Mouse (Mus musculus) embryonic facial prominence, embryonic 15.5 days (tissue): ENCODE results near the gene Kctd11. TPM values are rescaled to one million over a fixed set of nuclear protein-coding genes. Genes with fewer than 3 reads are reported as not detected.
A peak's percentile ranks its signal among the peaks of the same experiment; 100 is the strongest.

Experiments
- ATAC-seq: fragments of 200-750 bp; cut with Nextera tagmentation; 2 replicates; pipeline ENCODE4 v1.8.0; 2017; ENCODE audit warnings: low read depth, moderate TSS enrichment; ENCODE audit not compliant: insufficient number of reproducible peaks, low FRiP score, low TSS enrichment
- H3K27ac ChIP-seq: fragments of 300-500 bp; sonication (generic); replicated peaks from 2 replicates; pipeline ENCODE4 v1.5.1; 2015; ENCODE audit warnings: mild to moderate bottlenecking, inconsistent platforms
- H3K27me3 ChIP-seq: fragments of 300-500 bp; sonication (generic); 2 replicates; pipeline ENCODE4 v1.6.1; 2015; ENCODE audit warnings: inconsistent platforms
- H3K36me3 ChIP-seq: fragments of 300-500 bp; sonication (generic); 2 replicates; pipeline ENCODE4 v1.6.1; 2015; ENCODE audit warnings: mild to moderate bottlenecking, inconsistent platforms
- H3K4me1 ChIP-seq: fragments of 300-500 bp; sonication (generic); 2 replicates; pipeline ENCODE4 v1.6.1; 2015; ENCODE audit warnings: inconsistent platforms
- H3K4me2 ChIP-seq: fragments of 300-500 bp; sonication (generic); replicated peaks from 2 replicates; pipeline ENCODE4 v1.6.1; 2015; ENCODE audit warnings: mild to moderate bottlenecking, inconsistent platforms
- H3K4me3 ChIP-seq: fragments of 300-500 bp; sonication (generic); replicated peaks from 2 replicates; pipeline ENCODE4 v1.5.1; 2015; ENCODE audit warnings: mild to moderate bottlenecking, inconsistent platforms
- H3K9ac ChIP-seq: fragments of 300-500 bp; sonication (generic); 2 replicates; pipeline ENCODE4 v1.6.1; 2015; ENCODE audit warnings: inconsistent platforms
- H3K9me3 ChIP-seq: fragments of 300-500 bp; sonication (generic); replicated peaks from 2 replicates; pipeline ENCODE4 v1.6.1; 2016; ENCODE audit warnings: inconsistent platforms
- WGBS: fragments of 180-500 bp; shearing (Covaris S2); methylation state at CpG from one replicate; pipeline ENCODE4 v1.1.7; 2015; 5-methylcytosine and 5-hydroxymethylcytosine counted together
- polyA plus RNA-seq: library from polyadenylated mRNA; unstranded; fragments of >200 nt; fragmentation: Nextera tagmentation; extraction: Ambion mirVana; gene quantifications from 2 replicates; pipeline ENCODE4 v1.2.1, GENCODE M21; 2015

The Kctd11 gene
- polyA plus RNA-seq, 1 experiment from 2014 or later, result 18.1 TPM

DNA sequence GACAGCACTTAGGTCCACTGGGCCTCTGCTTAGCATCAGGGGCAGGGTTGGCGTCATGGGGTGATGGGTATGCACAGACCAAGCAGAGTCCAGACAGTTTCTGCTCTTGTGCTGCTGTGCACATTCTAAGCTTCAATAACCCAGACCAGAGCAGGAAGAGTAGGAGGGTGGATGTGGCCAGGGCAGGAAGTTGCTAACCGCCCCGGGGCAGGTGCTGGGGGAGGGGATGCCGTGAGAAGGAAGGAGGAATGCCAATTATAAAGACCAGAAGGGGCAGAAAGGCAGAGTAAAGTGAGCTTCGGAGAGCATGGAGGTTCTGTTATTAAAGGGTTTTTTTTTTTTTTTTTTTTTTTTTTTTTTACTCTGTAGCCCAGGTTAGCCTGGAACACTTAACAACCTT is 13.5 kb upstream of the Kctd11 start:
- Histone ChIP-seq H3K9ac (no peak overlapping the region), H3K27me3 (no peaks in the 10 kb centered on the region), H3K4me2 (no peak overlapping the region), H3K9me3 (no peaks in the 10 kb centered on the region), H3K4me1 (peaks cover 9% of the 10 kb centered on the region), H3K4me3 (no peak overlapping the region), H3K36me3 (no peaks in the 10 kb centered on the region), H3K27ac (no peak overlapping the region)
- no peak for ATAC-seq
- 67% methylated on average over 5 of the region's 5 CpGs for WGBS

DNA sequence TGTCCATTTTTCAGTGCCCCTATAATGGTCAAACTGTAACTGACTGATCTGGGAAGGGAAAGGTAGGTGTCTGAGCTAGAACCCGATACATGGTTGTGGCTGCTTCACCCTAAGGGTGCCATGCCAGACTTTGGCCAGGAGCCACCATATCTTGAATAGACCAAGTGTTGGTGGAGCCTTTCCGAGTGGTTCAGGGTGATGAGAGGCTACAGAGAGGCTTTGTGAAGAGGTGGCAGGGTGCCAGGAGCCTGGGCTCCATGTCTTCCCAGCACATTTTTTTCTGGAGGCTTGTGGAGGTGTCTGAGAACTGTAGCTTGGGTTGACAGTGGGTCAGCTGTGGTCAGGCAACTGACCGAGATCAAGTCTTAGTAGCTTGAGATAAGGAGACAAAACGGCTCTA is 10.3 kb upstream of the Kctd11 start:
- Histone ChIP-seq H3K9ac (no peak overlapping the region), H3K4me3 (no peak overlapping the region), H3K36me3 (no peaks in the 10 kb centered on the region), H3K27ac (no peak overlapping the region; the same call in 1 of the 2 replicates), H3K27me3 (no peaks in the 10 kb centered on the region), H3K9me3 (no peaks in the 10 kb centered on the region), H3K4me1 (no peaks in the 10 kb centered on the region), H3K4me2 (no peak overlapping the region)
- ATAC-seq, result no peak
- 70% methylated on average over 4 of the region's 4 CpGs for WGBS

DNA sequence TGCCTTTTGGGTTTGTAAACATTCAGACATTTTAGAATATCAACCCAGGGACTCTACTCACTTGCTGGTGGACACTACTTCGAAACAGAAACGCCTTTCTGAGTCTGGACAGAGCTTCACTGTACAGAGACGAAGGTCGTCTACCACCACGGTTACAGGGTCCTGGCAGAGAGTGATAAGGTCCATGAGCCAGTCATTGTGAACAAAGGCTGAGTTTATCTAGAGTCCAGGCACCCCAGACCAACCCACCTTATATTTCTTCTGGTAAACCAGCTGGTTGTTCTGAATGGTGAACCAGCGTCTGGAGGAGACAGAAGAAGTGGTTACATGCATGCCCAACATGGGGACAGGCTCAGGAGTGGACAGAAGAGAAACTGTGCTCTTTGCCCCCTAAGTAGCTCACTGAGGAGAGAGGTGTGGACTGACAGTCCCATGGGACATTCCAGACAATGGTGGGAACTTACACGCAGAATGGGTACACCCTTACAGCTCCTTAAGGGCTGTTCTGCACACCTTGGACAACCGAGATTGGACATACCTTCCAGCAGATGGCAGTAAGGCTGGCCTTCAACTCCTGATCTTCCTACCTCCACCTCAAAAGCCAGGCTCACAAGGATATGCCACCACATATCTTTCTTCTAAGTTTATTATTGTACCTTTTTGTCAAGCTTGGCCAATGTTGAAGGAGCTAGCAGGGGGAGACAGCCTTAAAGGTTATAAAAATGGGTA is 5.9 kb upstream of the Kctd11 start:
- no peaks in the 10 kb centered on the region for H3K36me3 ChIP-seq
- no peak for ATAC-seq

DNA sequence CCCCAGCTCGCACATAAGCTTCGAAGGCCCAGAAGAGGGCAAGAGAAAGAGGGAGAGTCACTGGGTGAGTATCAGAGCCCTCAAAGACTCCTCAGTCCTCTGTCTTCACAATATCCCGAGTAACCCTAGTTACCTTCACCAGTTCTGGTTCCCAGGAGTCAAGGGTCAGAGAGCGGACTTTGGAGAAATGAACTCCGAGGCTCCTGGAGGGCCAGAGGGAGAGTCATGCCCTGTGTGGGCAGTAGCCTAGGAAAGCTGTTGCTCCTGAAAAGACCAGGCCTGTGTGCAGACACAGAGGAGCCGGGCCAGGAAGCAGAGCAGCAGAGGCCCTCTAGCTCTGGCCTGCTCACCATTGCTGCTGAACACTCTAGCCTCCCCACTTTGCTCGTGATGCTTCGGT is 3.5 kb upstream of the Kctd11 start:
- H3K9me3 ChIP-seq, result no peaks in the 10 kb centered on the region
- 75% methylated on average over 8 of the region's 8 CpGs for WGBS
- no peaks in the 10 kb centered on the region for H3K36me3 ChIP-seq
- ATAC-seq, result no peak
- no peak overlapping the region for H3K9ac ChIP-seq
- peaks cover 24% of the 10 kb centered on the region for H3K4me1 ChIP-seq
- no peak overlapping the region for H3K4me3 ChIP-seq
- no peak overlapping the region for H3K4me2 ChIP-seq
- H3K27me3 ChIP-seq, result no peaks in the 10 kb centered on the region
- no peak overlapping the region for H3K27ac ChIP-seq

More for the DNA sequence above, 5.9 kb upstream of the Kctd11 start:
- 65% methylated on average over 8 of the region's 8 CpGs for whole genome bisulfite sequencing
- H3K9me3 ChIP-seq, result no peaks in the 10 kb centered on the region
- H3K9ac ChIP-seq, result no peak overlapping the region
- no peak overlapping the region for H3K4me3 ChIP-seq
- no peak overlapping the region for H3K27ac ChIP-seq
- H3K4me1 ChIP-seq, result 0 out of 2 replicates have a peak, but pooled peaks cover 4% of the 10 kb centered on the region
- H3K27me3 ChIP-seq, result no peaks in the 10 kb centered on the region
- no peak overlapping the region for H3K4me2 ChIP-seq

DNA sequence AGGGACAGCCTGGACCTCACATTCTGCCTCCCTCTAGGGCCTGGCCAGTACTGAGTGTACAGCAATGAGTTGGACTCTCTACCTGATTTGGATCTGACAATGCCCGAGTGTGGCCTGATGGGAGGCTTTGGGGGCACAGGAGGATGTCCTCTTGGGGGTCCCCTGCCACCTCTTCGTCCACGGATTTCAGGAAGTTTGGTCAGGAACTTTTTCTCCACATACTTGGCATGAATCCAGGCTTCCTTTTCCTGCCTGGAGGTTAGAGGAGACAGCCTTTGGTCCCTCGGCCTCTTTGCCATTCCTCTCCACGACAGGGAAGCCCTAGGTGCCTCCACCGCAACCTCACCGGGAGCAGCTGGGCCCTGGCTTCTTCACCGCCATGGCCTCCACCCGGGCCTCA is 3.0 kb upstream of the Kctd11 start:
- Histone ChIP-seq H3K27ac (no peak overlapping the region; the same call in 1 of the 2 replicates), H3K4me2 (no peak overlapping the region)
- ATAC-seq, result no peak

DNA sequence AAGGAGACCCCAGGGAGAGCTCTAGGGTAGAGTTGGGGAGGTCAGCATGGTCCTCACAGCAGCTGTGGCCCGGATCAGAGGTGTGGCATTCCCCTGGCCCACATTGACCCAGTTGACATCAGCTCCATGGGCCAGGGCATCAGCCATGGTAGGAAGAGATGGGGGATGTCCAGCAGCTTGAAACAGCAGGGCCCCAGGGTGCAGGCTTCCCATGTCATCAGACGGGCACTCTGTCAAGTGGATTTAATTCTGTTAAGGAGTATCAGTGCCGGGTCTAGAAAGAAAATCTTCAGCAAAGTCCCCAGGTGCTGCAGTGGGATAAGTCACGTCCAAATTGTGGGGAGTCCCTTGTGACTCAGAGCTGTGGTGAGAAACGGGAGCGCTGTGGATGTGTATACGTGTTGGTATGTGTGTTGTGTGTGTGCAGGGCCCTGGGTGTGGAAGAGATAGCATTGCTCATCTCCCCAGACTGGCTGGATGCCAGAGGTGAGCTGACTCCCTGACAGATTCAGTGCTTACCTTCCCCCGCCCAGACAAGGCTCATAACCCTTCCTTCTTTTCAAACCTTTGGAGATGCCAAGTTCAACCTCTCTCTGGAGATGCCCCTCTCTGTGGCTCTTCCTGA is 2.4 kb upstream of the Kctd11 start:
- Histone ChIP-seq H3K27ac (peak overlapping the region; percentile 58; the same call in 1 of the 2 replicates), H3K4me1 (peaks cover 34% of the 10 kb centered on the region), H3K36me3 (no peaks in the 10 kb centered on the region), H3K9me3 (no peaks in the 10 kb centered on the region), H3K9ac (no peak overlapping the region), H3K4me2 (no peak overlapping the region), H3K4me3 (no peak overlapping the region), H3K27me3 (no peaks in the 10 kb centered on the region)
- 70% methylated on average over 8 of the region's 8 CpGs for WGBS
- ATAC-seq, result no peak

More for the DNA sequence above, 3.0 kb upstream of the Kctd11 start:
- no peaks in the 10 kb centered on the region for H3K27me3 ChIP-seq
- 70% methylated on average over 9 of the region's 9 CpGs for WGBS
- H3K4me3 ChIP-seq, result no peak overlapping the region
- no peaks in the 10 kb centered on the region for H3K36me3 ChIP-seq
- no peak overlapping the region for H3K9ac ChIP-seq
- no peaks in the 10 kb centered on the region for H3K9me3 ChIP-seq
- peaks cover 28% of the 10 kb centered on the region for H3K4me1 ChIP-seq

DNA sequence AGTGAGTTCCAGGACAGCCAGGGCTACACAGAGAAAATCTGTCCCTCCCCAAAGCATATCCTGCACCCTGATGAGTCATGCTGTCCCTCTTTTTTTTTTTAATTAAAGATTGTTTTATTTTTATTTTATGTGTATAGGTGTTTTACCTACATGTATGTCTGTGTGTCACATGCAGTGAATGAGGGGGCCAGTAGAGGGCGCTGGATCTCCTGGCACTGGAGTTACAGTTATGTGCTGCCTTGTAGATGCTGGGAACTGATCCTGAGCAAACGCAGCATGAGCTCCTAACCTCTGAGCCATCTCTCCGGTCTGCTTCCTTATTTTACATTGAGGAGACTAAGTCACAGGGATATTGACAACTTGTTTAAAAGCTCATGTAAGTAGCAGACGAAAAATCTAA is 1.9 kb upstream of the Kctd11 start:
- Histone ChIP-seq H3K27me3 (no peaks in the 10 kb centered on the region), H3K27ac (peak overlapping the region; percentile 58; the same call in 1 of the 2 replicates), H3K4me3 (no peak overlapping the region), H3K9me3 (no peaks in the 10 kb centered on the region), H3K4me2 (no peak overlapping the region), H3K9ac (no peak overlapping the region), H3K4me1 (peaks cover 40% of the 10 kb centered on the region), H3K36me3 (no peaks in the 10 kb centered on the region)
- 60% methylated on average over 4 of the region's 4 CpGs for WGBS
- no peak for ATAC-seq

DNA sequence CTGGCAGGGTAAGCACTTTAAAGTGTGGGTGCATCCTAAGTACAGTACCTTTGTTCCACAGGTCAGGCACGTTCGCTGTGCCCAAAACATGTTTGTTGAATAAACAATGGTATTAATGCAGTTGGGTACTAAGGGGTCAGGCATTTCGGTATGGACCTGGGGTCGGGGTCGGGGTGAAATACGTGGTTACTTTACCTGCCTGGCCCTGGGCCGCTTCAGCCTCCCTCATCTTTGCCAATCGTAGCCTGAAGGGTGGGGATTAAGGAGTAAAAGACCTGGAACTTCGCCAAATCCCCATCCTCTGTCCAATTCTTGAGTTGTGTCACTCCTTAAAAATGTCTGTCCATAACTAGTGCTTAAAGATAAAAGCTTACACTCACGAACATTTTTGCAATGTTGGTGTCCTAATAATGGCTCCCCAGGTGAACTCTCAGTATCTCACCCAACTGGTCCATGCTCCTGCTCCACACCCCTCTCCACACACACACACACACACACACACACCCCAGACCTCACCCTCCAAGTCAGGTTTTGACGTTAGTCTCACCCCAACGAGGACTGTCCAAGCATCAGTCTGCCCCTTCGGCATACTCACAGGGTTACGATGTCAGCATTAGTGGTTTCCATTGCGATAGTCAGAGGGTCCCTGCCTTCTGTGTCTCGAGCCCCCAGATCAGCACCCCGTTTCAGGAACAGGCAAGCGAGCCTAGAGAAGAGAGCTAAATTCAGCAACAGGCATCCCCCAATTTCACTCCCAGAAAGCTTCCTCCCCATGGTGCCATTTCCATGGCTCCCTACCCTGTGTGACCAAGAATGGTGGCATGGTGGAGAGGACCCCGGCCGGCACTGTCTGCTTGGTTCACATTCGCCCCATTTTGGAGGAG is 823 bp upstream of the Kctd11 start:
- ATAC-seq, result no peak
- whole genome bisulfite sequencing, result 57% methylated on average over 21 of the region's 21 CpGs
- H3K9me3 ChIP-seq, result no peaks in the 10 kb centered on the region

DNA sequence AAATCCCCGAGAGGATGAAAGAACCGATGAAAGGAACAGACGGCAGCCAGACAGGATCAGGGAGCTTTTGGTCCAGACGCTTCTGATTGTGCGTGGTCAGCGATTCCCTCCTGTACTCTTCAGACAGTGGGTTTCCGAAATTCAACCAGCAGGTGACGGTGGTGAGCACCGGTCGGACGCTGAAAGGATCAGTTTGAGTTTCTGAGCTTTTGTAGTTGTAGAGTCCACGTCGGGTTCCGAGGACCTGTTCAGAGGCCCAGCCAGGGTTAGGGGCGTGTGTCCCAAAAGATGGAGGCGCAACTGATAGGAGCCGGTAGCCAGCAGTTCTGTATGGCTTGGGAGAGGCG is 727 bp downstream of the Kctd11 start:
- peak; percentile 30 for ATAC-seq
- H3K9ac ChIP-seq, result peak overlapping the region; percentile 58
- H3K27me3 ChIP-seq, result no peaks in the 10 kb centered on the region
- WGBS, result under 1% methylated on average over 18 of the region's 18 CpGs
- H3K4me1 ChIP-seq, result peaks cover 66% of the 10 kb centered on the region
- H3K4me2 ChIP-seq, result peak overlapping the region; percentile 88
- H3K9me3 ChIP-seq, result no peaks in the 10 kb centered on the region
- peak overlapping the region; percentile 58 for H3K4me3 ChIP-seq
- peak overlapping the region; percentile 94 for H3K27ac ChIP-seq
- H3K36me3 ChIP-seq, result no peaks in the 10 kb centered on the region

More for the DNA sequence above, 823 bp upstream of the Kctd11 start:
- Histone ChIP-seq H3K4me1 (peaks cover 50% of the 10 kb centered on the region), H3K4me2 (peak overlapping the region; percentile 88), H3K36me3 (no peaks in the 10 kb centered on the region), H3K4me3 (peak overlapping the region; percentile 58), H3K9ac (peak overlapping the region; percentile 58; the same call in 1 of the 2 replicates), H3K27ac (peak overlapping the region; percentile 94), H3K27me3 (no peaks in the 10 kb centered on the region)

DNA sequence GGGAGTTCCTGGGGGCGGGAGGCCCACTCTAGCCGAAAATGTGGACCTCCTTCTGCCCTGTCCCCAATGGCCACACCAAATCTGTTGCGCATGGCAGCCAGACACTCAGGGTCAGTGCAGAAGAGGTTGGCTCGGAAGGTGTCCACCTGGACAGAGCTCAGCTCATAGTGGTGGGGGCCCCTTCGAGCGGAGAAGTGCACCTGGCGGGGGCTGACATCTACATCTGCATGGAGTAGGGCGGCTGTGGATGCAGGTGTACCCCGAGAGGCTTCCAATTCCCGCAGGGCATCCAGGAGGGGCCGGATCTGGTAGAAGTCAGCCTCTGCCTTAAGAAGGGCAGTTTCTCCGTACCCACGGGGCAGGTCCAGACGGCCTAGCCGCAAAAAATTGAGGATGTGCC is 1.5 kb downstream of the Kctd11 start:
- Histone ChIP-seq H3K36me3 (no peaks in the 10 kb centered on the region), H3K27me3 (no peaks in the 10 kb centered on the region), H3K9me3 (no peaks in the 10 kb centered on the region), H3K4me1 (peaks cover 69% of the 10 kb centered on the region), H3K27ac (peak overlapping the region; percentile 94), H3K4me2 (peak overlapping the region; percentile 88), H3K9ac (peak overlapping the region; percentile 58; the same call in 1 of the 2 replicates), H3K4me3 (peak overlapping the region; percentile 58)
- WGBS, result 53% methylated on average over 15 of the region's 15 CpGs
- no peak for ATAC-seq

DNA sequence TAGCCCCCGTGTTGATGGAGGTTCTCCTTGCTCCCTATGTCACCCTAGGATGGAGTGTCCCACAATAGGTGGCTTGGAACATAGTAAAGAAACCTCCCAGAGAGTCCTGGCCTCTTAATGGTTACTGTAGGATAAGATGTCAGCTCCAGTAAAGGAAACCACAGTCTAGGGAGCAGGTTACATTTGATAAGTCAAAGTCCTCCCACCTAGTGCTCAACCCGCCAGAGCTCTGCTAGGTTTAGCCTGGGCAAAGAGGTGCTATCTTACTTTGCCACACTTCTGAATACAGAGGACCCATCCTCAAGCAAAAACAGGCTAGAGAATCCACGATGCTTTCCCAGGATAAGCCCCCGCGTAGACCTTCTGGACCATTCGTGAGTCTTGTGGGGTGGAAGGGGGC is 2.3 kb downstream of the Kctd11 start:
- Histone ChIP-seq H3K27ac (peak overlapping the region; percentile 94), H3K4me2 (peak overlapping the region; percentile 88), H3K27me3 (no peaks in the 10 kb centered on the region), H3K9me3 (no peaks in the 10 kb centered on the region), H3K9ac (no peak overlapping the region), H3K4me1 (peaks cover 69% of the 10 kb centered on the region), H3K36me3 (no peaks in the 10 kb centered on the region), H3K4me3 (peak overlapping the region; percentile 58)
- no peak for ATAC-seq
- WGBS, result 85% methylated on average over 6 of the region's 6 CpGs
